Mouse (Mus musculus) layer of hippocampus, adult 9-11 months (tissue): Measurements from ENCODE around the gene Gm21693.
"Not testable (repeated sequence)": the region's sequence is repeated elsewhere in the genome, so short reads cannot be mapped to it uniquely, and the experiment has no call there.

Source experiments
- DNase-seq: peaks from one replicate; pipeline ENCODE4 v3.0.0; 2022

Gm21693 gene

GRCm38 (mm10) chrY:3345229-3345628 is at the start of gene Gm21693:
Gene Gm21693 (minus strand): TSS chrY:3345329.
- DNase-seq = not testable (repeated sequence)

- peak; percentile 2 for DNase-seq
Measured at GRCm38 (mm10) chrY:3340661-3341060, 4.5 kb downstream of the Gm21693 start.

- not testable (repeated sequence) for DNase-seq
Measured at GRCm38 (mm10) chrY:3306349-3306748, 38.8 kb downstream of the Gm21693 start, which contains the start of gene Gm21677. Gene Gm21677 (minus strand): TSS chrY:3306449.
